Mouse (Mus musculus): ENCODE measurements at regions not wholly inside any gene's neighbourhood (a gene's known extent, or its start where the extent isn't known, plus 50 kb on each side); places are given as distances from the start of the nearest gene placed in this dataset.

DNA sequence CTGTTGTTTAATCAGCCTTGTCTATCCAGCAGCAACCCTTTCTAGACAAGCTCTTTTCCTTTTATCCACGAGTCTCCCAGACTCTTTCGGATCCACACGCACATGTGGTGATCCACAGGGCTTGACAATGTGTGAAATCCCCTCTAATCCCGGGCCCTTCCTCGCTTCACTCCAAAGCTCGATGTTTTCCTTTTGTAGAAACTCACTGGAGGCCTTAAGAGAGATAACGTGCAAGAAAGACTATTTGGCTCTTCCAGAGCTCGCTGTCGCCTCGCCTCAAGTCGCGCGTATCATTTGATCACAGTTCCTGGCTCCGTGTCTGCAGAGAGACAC is 234.9 kb downstream of the Gm5426 start:
- H3K36me3 ChIP-seq (ENCODE audit: control insufficient read depth), result no peaks in the 10 kb centered on the region
- no peaks in the 10 kb centered on the region for H3K4me1 ChIP-seq (ENCODE audit: control insufficient read depth)
- TF ChIP-seq GATA1 (IDR thresholded peaks at IDR 0.05; ENCODE audit: low read length) (no peak), TAL1 (IDR thresholded peaks at IDR 0.05; ENCODE audit: low read length) (no peak)
- no peak overlapping the region for H3K4me3 ChIP-seq (replicated peaks)
- no peaks in the 10 kb centered on the region for H3K27me3 ChIP-seq (ENCODE audit: control insufficient read depth)
- no peaks in the 10 kb centered on the region for H3K9me3 ChIP-seq (ENCODE audit: control insufficient read depth, low read length)

DNA sequence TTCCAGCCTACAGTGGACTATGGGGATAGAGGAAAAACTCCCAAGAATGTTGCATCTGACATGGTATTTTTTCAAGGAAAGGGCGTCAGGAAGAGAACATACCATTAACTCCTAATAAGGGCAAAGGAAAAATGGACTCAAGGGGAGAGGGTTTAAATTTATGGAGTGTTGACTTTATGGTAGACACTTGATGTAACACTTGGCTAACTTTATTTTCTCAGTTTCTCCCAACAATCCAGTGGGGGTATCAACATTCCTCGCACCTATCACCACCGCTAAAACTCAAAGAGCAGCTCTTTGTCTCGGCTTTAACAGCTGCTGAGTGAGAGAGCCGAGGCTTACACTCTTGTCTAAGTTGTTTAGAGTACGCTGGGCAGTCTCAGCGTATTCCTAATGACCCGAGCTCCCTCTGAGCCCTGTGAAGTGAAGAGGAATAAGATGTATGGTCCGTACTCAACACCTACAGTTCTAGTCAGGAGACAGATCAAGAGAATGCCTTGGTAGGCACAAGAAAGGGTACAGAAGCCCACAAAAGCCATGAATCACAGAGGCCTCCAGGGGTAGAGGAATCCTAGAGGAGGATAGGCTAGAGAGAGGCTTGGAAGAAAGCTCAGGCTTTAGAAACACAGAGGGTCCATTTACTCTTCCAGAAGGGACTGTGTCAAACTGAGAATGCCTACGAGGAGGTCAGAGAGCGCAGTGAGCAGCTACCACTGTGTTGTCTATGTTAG is 236.4 kb downstream of the Gm5426 start:
- TF ChIP-seq GATA1 (IDR thresholded peaks at IDR 0.05; ENCODE audit: low read length) (no peak), TAL1 (IDR thresholded peaks at IDR 0.05; ENCODE audit: low read length) (no peak)
- Histone ChIP-seq H3K4me3 (replicated peaks) (no peak overlapping the region), H3K4me1 (ENCODE audit: control insufficient read depth) (no peaks in the 10 kb centered on the region), H3K27me3 (ENCODE audit: control insufficient read depth) (no peaks in the 10 kb centered on the region), H3K9me3 (ENCODE audit: control insufficient read depth, low read length) (no peaks in the 10 kb centered on the region), H3K36me3 (ENCODE audit: control insufficient read depth) (no peaks in the 10 kb centered on the region)

DNA sequence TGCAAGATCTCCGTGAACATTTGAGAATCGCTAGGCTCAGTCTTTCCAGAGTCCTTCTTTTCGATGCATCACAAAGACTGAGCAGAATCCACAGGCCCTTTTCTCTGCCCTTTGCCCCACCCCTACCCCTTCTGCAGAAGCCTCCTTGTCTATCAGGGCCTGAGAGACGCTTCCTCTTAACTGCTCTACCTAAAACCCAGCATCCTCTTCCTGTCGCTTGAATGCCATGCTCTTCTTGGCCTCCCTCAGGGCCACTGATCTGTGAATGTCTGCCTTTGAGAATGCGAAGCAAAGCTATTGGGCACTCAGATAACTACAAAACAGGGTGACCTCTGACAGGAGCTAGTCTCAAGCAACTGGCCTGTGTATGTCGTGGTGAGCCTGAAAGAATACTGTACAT is 237.1 kb downstream of the Gm5426 start:
- Histone ChIP-seq H3K4me1 (ENCODE audit: control insufficient read depth) (no peaks in the 10 kb centered on the region), H3K27me3 (ENCODE audit: control insufficient read depth) (no peaks in the 10 kb centered on the region), H3K4me3 (replicated peaks) (no peak overlapping the region), H3K9me3 (ENCODE audit: control insufficient read depth, low read length) (no peaks in the 10 kb centered on the region), H3K36me3 (ENCODE audit: control insufficient read depth) (no peaks in the 10 kb centered on the region)
- TF ChIP-seq TAL1 (IDR thresholded peaks at IDR 0.05; ENCODE audit: low read length) (no peak), GATA1 (IDR thresholded peaks at IDR 0.05; ENCODE audit: low read length) (no peak)

DNA sequence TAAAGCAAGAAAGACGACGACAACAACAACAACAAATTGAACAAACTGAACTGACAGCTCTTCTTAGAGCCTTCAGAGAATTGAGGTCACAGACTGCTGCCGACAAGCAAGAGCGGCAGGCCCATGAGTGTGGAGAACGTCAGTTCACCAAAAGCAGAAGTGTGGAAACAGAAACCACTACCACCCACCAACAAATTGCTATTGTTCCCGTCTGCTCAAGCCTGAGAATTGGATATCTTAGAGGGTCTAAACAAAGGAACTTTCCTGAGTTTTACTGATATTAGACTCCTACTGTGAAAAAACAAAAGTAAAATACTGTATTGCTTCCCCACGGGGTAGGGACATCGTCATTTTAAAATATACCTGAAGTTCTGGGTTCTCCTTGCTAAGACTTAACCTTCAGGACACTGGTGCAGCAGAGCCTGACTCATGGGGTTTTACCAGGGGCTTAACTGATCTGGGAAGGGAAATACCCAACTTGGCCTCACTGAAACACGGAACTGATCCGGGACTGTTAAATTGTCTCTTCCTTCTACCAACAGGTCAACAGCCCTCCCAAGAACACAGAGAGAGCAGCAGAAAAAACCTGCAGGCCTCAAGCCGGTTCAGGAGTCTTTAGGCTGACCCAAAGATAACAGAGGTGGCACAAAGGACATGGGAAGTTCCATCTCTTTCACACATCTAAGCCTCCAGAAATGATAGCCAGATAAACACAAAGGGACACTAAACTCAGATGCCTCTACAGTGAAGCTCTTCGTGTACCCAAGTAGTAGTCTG is 238.1 kb downstream of the Gm5426 start:
- Histone ChIP-seq H3K9me3 (ENCODE audit: control insufficient read depth, low read length) (no peaks in the 10 kb centered on the region), H3K27me3 (ENCODE audit: control insufficient read depth) (no peaks in the 10 kb centered on the region), H3K4me1 (ENCODE audit: control insufficient read depth) (no peaks in the 10 kb centered on the region), H3K4me3 (replicated peaks) (no peak overlapping the region), H3K36me3 (ENCODE audit: control insufficient read depth) (no peaks in the 10 kb centered on the region)
- TF ChIP-seq TAL1 (IDR thresholded peaks at IDR 0.05; ENCODE audit: low read length), result no peak
- no peak for TF ChIP-seq GATA1 (IDR thresholded peaks at IDR 0.05; ENCODE audit: low read length)

DNA sequence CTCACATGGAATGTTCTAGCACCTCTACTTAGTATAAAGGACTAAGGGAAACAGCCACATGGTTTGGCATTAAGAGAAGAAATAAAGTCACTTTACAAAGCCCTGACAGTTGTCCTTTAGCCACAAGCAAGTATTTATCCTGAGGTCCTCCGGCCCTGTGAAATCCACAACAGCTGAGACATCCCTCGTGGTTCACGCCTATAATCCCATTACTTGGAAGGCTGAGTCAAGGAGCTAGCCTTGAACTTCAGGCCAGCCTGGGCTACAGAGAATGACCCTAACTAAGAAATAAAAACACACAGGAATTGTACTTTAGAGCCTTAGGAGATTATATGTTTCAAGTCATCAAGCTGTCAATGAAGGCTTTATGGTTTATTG is 238.7 kb downstream of the Gm5426 start:
- no peak for TF ChIP-seq GATA1 (IDR thresholded peaks at IDR 0.05; ENCODE audit: low read length)
- no peak for TF ChIP-seq TAL1 (IDR thresholded peaks at IDR 0.05; ENCODE audit: low read length)

DNA sequence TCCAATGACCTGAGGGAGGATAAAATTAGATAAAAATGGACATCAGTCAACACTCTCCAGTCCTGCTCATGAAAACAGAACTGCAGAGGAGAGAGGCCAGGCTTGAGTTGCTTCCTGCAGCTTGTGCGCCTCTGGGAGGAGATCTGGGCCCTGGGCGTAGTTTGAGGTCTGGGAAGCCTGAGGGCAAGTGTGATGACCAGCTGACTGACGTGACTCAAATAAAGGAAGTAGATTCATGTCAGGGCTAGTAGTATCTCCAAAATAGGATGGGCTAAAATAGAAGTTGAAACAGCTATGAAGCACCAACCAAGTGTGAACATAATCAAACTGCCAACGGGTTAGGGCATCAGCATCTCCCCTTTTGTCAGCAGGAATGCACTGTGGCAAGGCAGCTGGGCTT is 239.3 kb upstream of the Btg1 start:
- TF ChIP-seq TAL1 (IDR thresholded peaks at IDR 0.05; ENCODE audit: low read length), result no peak
- Histone ChIP-seq H3K27me3 (ENCODE audit: control insufficient read depth) (no peaks in the 10 kb centered on the region), H3K9me3 (ENCODE audit: control insufficient read depth, low read length) (no peaks in the 10 kb centered on the region), H3K4me3 (replicated peaks) (no peak overlapping the region), H3K36me3 (ENCODE audit: control insufficient read depth) (no peaks in the 10 kb centered on the region), H3K4me1 (ENCODE audit: control insufficient read depth) (no peaks in the 10 kb centered on the region)

More for the DNA sequence above, 238.7 kb downstream of the Gm5426 start:
- H3K36me3 ChIP-seq (ENCODE audit: control insufficient read depth), result no peaks in the 10 kb centered on the region
- no peaks in the 10 kb centered on the region for H3K9me3 ChIP-seq (ENCODE audit: control insufficient read depth, low read length)
- H3K4me3 ChIP-seq (replicated peaks), result no peak overlapping the region
- no peaks in the 10 kb centered on the region for H3K27me3 ChIP-seq (ENCODE audit: control insufficient read depth)
- no peaks in the 10 kb centered on the region for H3K4me1 ChIP-seq (ENCODE audit: control insufficient read depth)

DNA sequence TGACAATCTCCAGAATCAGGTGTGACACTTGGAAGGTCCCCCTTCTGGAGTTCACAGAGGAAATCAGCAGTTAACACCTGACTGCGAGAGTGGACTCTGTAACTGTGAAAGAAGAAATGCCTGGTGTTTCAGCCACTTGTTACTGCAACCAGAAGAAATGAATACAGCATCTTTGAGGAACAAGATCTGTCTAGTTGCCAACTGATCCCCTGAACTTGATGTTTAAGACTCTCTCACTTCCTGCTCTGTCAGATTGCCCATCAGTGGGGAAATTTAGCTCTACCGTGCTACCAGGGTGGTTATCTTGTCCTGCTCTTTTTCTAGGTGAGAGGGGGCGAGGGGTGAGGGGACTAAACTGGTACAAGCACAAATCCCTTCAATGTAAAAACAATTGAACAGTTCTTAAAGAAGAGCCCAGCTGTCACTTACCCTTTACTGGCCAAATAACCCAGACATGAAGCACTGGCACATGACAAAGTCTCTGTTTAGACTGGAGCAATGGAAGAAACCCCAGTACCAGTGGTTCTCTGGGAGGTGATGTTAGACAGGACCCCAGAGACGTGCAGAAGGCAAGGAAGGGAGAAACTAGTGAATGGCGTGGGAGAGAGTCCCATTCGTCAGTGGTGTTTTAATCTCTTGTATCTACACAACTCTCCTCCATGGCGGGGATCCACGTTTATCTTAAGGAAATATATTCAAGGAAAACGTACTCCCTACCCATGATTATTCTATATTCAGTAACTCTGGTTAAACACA is 237.6 kb upstream of the Btg1 start:
- no peak for TF ChIP-seq TAL1 (IDR thresholded peaks at IDR 0.05; ENCODE audit: low read length)
- TF ChIP-seq GATA1 (IDR thresholded peaks at IDR 0.05; ENCODE audit: low read length), result no peak
- H3K4me1 ChIP-seq (ENCODE audit: control insufficient read depth), result no peaks in the 10 kb centered on the region
- no peaks in the 10 kb centered on the region for H3K27me3 ChIP-seq (ENCODE audit: control insufficient read depth)
- no peaks in the 10 kb centered on the region for H3K9me3 ChIP-seq (ENCODE audit: control insufficient read depth, low read length)
- no peaks in the 10 kb centered on the region for H3K36me3 ChIP-seq (ENCODE audit: control insufficient read depth)
- H3K4me3 ChIP-seq (replicated peaks), result no peak overlapping the region

DNA sequence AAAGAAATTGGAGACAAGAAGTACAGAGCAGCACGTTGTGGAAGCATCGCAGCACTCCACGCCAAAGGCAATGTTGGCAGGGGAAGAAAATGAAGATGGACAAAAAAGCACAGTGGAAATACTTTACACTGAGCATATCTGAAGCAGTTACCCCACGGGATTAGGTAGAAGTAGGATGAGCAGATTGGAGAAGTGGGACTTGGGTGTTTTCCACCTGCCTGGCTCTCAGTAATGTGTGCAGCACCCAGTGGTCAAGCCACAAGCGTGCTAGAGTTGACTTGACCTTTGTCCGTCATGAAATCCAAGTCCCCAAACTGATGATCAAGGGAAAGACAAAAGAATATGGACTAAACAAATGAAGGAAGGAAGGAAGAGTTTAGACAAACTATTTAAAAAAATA is 235.1 kb upstream of the Btg1 start:
- TF ChIP-seq TAL1 (IDR thresholded peaks at IDR 0.05; ENCODE audit: low read length), result no peak
- no peak for TF ChIP-seq GATA1 (IDR thresholded peaks at IDR 0.05; ENCODE audit: low read length)
- H3K9me3 ChIP-seq (ENCODE audit: control insufficient read depth, low read length), result no peaks in the 10 kb centered on the region
- no peaks in the 10 kb centered on the region for H3K36me3 ChIP-seq (ENCODE audit: control insufficient read depth)
- no peaks in the 10 kb centered on the region for H3K4me1 ChIP-seq (ENCODE audit: control insufficient read depth)
- H3K4me3 ChIP-seq (replicated peaks), result no peak overlapping the region
- no peaks in the 10 kb centered on the region for H3K27me3 ChIP-seq (ENCODE audit: control insufficient read depth)

DNA sequence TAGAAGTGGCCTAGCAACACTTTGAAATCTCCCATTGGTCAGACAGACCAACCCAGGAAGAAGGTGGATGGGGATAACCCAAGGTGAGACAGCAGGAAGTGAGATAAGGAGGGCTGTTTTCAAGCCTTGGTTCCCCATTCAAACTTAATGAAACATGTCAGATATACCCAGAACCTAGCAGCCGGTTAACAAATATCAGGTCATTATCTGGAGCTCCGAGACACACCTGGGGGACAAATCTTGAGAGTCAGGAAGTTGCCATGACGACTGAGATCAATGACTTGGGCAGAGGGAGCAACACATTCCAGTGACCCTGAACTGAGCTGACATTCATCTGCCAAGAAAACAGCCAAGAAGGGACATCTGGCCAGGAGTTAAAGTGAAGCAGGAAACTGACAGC is 225.1 kb upstream of the Btg1 start:
- H3K36me3 ChIP-seq (ENCODE audit: control insufficient read depth), result no peaks in the 10 kb centered on the region
- H3K4me1 ChIP-seq (ENCODE audit: control insufficient read depth), result no peaks in the 10 kb centered on the region
- H3K27me3 ChIP-seq (ENCODE audit: control insufficient read depth), result no peaks in the 10 kb centered on the region
- H3K4me3 ChIP-seq (replicated peaks), result no peak overlapping the region
- TF ChIP-seq GATA1 (IDR thresholded peaks at IDR 0.05; ENCODE audit: low read length), result no peak
- TF ChIP-seq TAL1 (IDR thresholded peaks at IDR 0.05; ENCODE audit: low read length), result no peak
- H3K9me3 ChIP-seq (ENCODE audit: control insufficient read depth, low read length), result no peaks in the 10 kb centered on the region
